Mouse (Mus musculus) monocyte, adult 2 months (primary cell): ENCODE data around the gene Zfp933.
"Not testable (repeated sequence)": the region's sequence is repeated elsewhere in the genome, so short reads cannot be mapped to it uniquely, and the experiment has no call there.

Source experiments
- DNase-seq, 2 experiments: peaks; one replicate each; pipeline ENCODE4 v3.0.0; 2022; ENCODE audit warnings: low spot score in 2 of 2, low read depth in 1 of 2

Zfp933 gene

GRCm38 (mm10) chr4:147847614-147848583 is at the start of gene Zfp933:
Zfp933 (minus strand) TSS chr4:147848366.
- peak in 1 of 2 experiments; percentile 35 for DNase-seq

- no peak for DNase-seq
Measured at GRCm38 (mm10) chr4:147897348-147897747, 49.2 kb upstream of the Zfp933 start.

- no peak for DNase-seq
Measured at GRCm38 (mm10) chr4:147896411-147896810, 48.2 kb upstream of the Zfp933 start.

- DNase-seq, result no peak
Measured at GRCm38 (mm10) chr4:147895815-147896330, 47.7 kb upstream of the Zfp933 start.

GRCm38 (mm10) chr4:147890341-147890740 is 42.2 kb upstream of the Zfp933 start:
- DNase-seq, result no peak

- DNase-seq, result no peak
Measured at GRCm38 (mm10) chr4:147888237-147888636, 40.1 kb upstream of the Zfp933 start.

GRCm38 (mm10) chr4:147887277-147887676 is 39.1 kb upstream of the Zfp933 start:
- no peak for DNase-seq

- no peak for DNase-seq
Measured at GRCm38 (mm10) chr4:147886158-147886557, 38.0 kb upstream of the Zfp933 start.

- DNase-seq, result no peak
Measured at GRCm38 (mm10) chr4:147884138-147884537, 36.0 kb upstream of the Zfp933 start.

- no peak for DNase-seq
Measured at GRCm38 (mm10) chr4:147883041-147883440, 34.9 kb upstream of the Zfp933 start.

GRCm38 (mm10) chr4:147881792-147882191 is 33.6 kb upstream of the Zfp933 start:
- DNase-seq, result no peak

GRCm38 (mm10) chr4:147879865-147880264 is 31.7 kb upstream of the Zfp933 start:
- no peak for DNase-seq

- no peak for DNase-seq
Measured at GRCm38 (mm10) chr4:147879456-147879855, 31.3 kb upstream of the Zfp933 start.

- no peak for DNase-seq
Measured at GRCm38 (mm10) chr4:147878537-147878936, 30.4 kb upstream of the Zfp933 start.

GRCm38 (mm10) chr4:147875852-147876575 is 27.8 kb upstream of the Zfp933 start:
- no peak for DNase-seq

- no peak for DNase-seq
Measured at GRCm38 (mm10) chr4:147869238-147869637, 21.1 kb upstream of the Zfp933 start.

- DNase-seq, result peak; percentile 90 to 93
Measured at GRCm38 (mm10) chr4:147868450-147869031, 20.4 kb upstream of the Zfp933 start, which contains the start of the genes Miip and Fv1. Miip (minus strand) TSS chr4:147868816. Fv1 (plus strand) TSS chr4:147868979.

- no peak for DNase-seq
Measured at GRCm38 (mm10) chr4:147867563-147868449, 19.6 kb upstream of the Zfp933 start.

- not testable (repeated sequence) for DNase-seq
Measured at GRCm38 (mm10) chr4:147866793-147867192, 18.6 kb upstream of the Zfp933 start.

GRCm38 (mm10) chr4:147866056-147866455 is 17.9 kb upstream of the Zfp933 start:
- no peak for DNase-seq
